19 mouse cellular contexts compared by ENCODE assay signal in genomic region chr8:9171848-9172247, GRCm38 (mm10).
DNase-seq lines count a peak whose midpoint lies in the region; ATAC-seq and TF ChIP-seq lines count a peak whose summit lies in the region.
"Had no signal": no experiment of that assay in that cellular context is flagged by ENCODE, and none has a peak within 500 bp of the region (broad histone marks: within the 10 kb centered on the region; RNA-seq: fewer than 3 reads in every experiment).

No protein-coding gene starts in this region.

- H3K4me2 ChIP-seq in lung, embryonic 14.5 days, result no peak overlapping the region
- H3K4me2 ChIP-seq: liver, embryonic 11.5 days; midbrain, embryonic 11.5 days had no signal

- no peak overlapping the region for H3K4me3 ChIP-seq in lung, embryonic 14.5 days (ENCODE audit: low read depth, low read length)
- no peak overlapping the region for H3K4me3 ChIP-seq in cerebellum, adult 2 months (replicated peaks; ENCODE audit: insufficient read depth, low read depth, low read length)
- H3K4me3 ChIP-seq: gastrocnemius, adult 2 months had no signal

- no peak for TF ChIP-seq POLR2A in cerebellum, adult 2 months (IDR thresholded peaks at IDR 0.05; ENCODE audit: borderline replicate concordance, insufficient read depth, low read length)

- TF ChIP-seq CTCF in lung, embryonic 14.5 days (IDR thresholded peaks at IDR 0.05; ENCODE audit: low read depth), result no peak
- TF ChIP-seq CTCF in cerebellum, adult 2 months (IDR thresholded peaks at IDR 0.05; ENCODE audit: borderline replicate concordance, insufficient read depth, low read depth, low read length), result no peak

- no peaks in the 10 kb centered on the region for H3K36me3 ChIP-seq in lung, embryonic 14.5 days (ENCODE audit: insufficient read depth)

- no peak overlapping the region for H3K27ac ChIP-seq in lung, embryonic 14.5 days (ENCODE audit: low read depth)
- H3K27ac ChIP-seq in cerebellum, adult 2 months (ENCODE audit: insufficient read depth, low read length), result no peak overlapping the region
- H3K27ac ChIP-seq: gastrocnemius, adult 2 months; hindbrain, postnatal 0 days; macrophage had no signal

- peak; percentile 56; the same call in 1 of the 2 replicates for ATAC-seq in lung, embryonic 14.5 days (ENCODE audit: insufficient read depth)
- ATAC-seq: hindbrain, postnatal 0 days had no signal

- no peaks in the 10 kb centered on the region for H3K27me3 ChIP-seq in lung, embryonic 14.5 days (ENCODE audit: insufficient read depth, low read length)
- no peaks in the 10 kb centered on the region for H3K27me3 ChIP-seq in cerebellum, adult 2 months (ENCODE audit: control insufficient read depth, insufficient read depth, low read length)

- no peak overlapping the region for H3K9ac ChIP-seq in lung, embryonic 14.5 days

- peaks cover 11% of the 10 kb centered on the region; the same call in 1 of the 2 replicates for H3K4me1 ChIP-seq in lung, embryonic 14.5 days (ENCODE audit: insufficient read depth)
- no peaks in the 10 kb centered on the region for H3K4me1 ChIP-seq in cerebellum, adult 2 months (ENCODE audit: control insufficient read depth, insufficient read depth, low read length)

- WGBS in lung, embryonic 14.5 days, result 50% methylated on average over 5 of the region's 5 CpGs
- 38% methylated on average over 5 of the region's 5 CpGs for WGBS in large intestine, adult 2 months
- 95% methylated on average over 5 of the region's 5 CpGs for WGBS in cerebellum, adult 2 months

- DNase-seq in lung, embryonic 14.5 days, result peak; percentile 65
- DNase-seq in lung, postnatal 14 days, result no peak
- peak; percentile 54 for DNase-seq in large intestine, adult 2 months (ENCODE audit: low read depth, low spot score)
- peak; percentile 56 for DNase-seq in lung, postnatal 25 days (ENCODE audit: low spot score)
- no peak for DNase-seq in gastrocnemius, adult 18-20 months (ENCODE audit: low spot score)
- DNase-seq in cerebellum, adult 2 months, result no peak
- DNase-seq in cerebellum, postnatal 36 days, result no peak
- DNase-seq: adrenal gland, postnatal 10 days; cerebellum, postnatal 10 days; gastrocnemius, adult 2 months; heart, postnatal 4 days; kidney, adult 9 months; kidney, postnatal 25 days; right cerebral cortex, postnatal 4 days; thymus, postnatal 25 days had no signal

- H3K9me3 ChIP-seq in lung, embryonic 14.5 days (ENCODE audit: low read depth, low read length), result no peaks in the 10 kb centered on the region

Comparison
In these comparisons a context has a peak if more than half of its experiments do, and no peak if none do; other contexts are left out.
1. DNase-seq: peak in lung, embryonic 14.5 days (single experiment), large intestine, adult 2 months (single experiment) and lung, postnatal 25 days (single experiment); none in lung, postnatal 14 days (single experiment), gastrocnemius, adult 18-20 months (single experiment), cerebellum, adult 2 months (0 of 2) and cerebellum, postnatal 36 days (0 of 2).